Mouse (Mus musculus) liver, adult 2 months (tissue): Measurements from ENCODE around the gene Magi2. TPM values are rescaled to one million over a fixed set of nuclear protein-coding genes. Genes with fewer than 3 reads are reported as not detected.

Experiments used
- DNase-seq: peaks from one replicate; pipeline ENCODE4 v3.0.0-alpha.2; 2011; ENCODE audit warnings: low read depth, low spot score; ENCODE audit errors: extremely low read depth
- H3K27ac ChIP-seq: fragments of 200-500 bp; replicated peaks from 2 replicates; pipeline ENCODE4 v1.5.1; 2012; ENCODE audit warnings: low read depth, mild to moderate bottlenecking, control low read depth, inconsistent platforms, low read length; ENCODE audit not compliant: insufficient read depth
- H3K27me3 ChIP-seq: fragments of 200-500 bp; 2 replicates; pipeline ENCODE4 v1.6.1; 2012; ENCODE audit warnings: mild to moderate bottlenecking, moderate library complexity, low read length, inconsistent platforms; ENCODE audit not compliant: control insufficient read depth, insufficient read depth
- H3K36me3 ChIP-seq: fragments of 200-500 bp; 2 replicates; pipeline ENCODE4 v1.6.1; 2012; ENCODE audit warnings: low read length, inconsistent platforms; ENCODE audit not compliant: control insufficient read depth, insufficient read depth
- H3K4me1 ChIP-seq: fragments of 200-500 bp; 2 replicates; pipeline ENCODE4 v1.6.1; 2011; ENCODE audit warnings: low read length; ENCODE audit not compliant: control insufficient read depth, insufficient read depth
- H3K4me3 ChIP-seq: fragments of 200-500 bp; 2 replicates; pipeline ENCODE4 v1.5.1; 2011; ENCODE audit warnings: low read depth, mild to moderate bottlenecking, control low read depth, low read length, moderate library complexity; ENCODE audit not compliant: insufficient read depth
- H3K79me2 ChIP-seq: fragments of 200-500 bp; 2 replicates; pipeline ENCODE4 v1.6.1; 2012; ENCODE audit warnings: inconsistent platforms, mild to moderate bottlenecking, low read length, moderate library complexity; ENCODE audit not compliant: control insufficient read depth, insufficient read depth
- H3K9ac ChIP-seq: fragments of 200-500 bp; 2 replicates; pipeline ENCODE4 v1.6.1; 2012; ENCODE audit warnings: low read depth, mild to moderate bottlenecking, control low read depth, inconsistent platforms, low read length
- CTCF ChIP-seq: fragments of 200-500 bp; IDR thresholded peaks from 2 replicates; pipeline ENCODE4 v1.5.1; 2011; ENCODE audit warnings: low read depth, low read length, control low read depth
- POLR2A ChIP-seq: fragments of 200-500 bp; IDR thresholded peaks from 2 replicates; pipeline ENCODE4 v1.6.1; 2011; ENCODE audit warnings: low read length, control low read depth; ENCODE audit not compliant: insufficient read depth; ENCODE audit errors: extremely low read depth
- WGBS: fragments of 180-500 bp; shearing (Covaris S2); methylation state at CpG from one replicate; pipeline ENCODE4 v1.1.7; 2018; 5-methylcytosine and 5-hydroxymethylcytosine counted together
- polyA plus RNA-seq: library from polyadenylated mRNA; depleted of rRNA; stranded (reverse); fragments of >200 nt; gene quantifications from 2 replicates; pipeline ENCODE4 v1.2.3, GENCODE M21; 2012
- total RNA-seq: library from RNA; depleted of rRNA; stranded (reverse); fragments of >200 nt; gene quantifications from 2 replicates; pipeline ENCODE4 v1.2.3, GENCODE M21; 2014

Magi2 gene
- total and polyA plus RNA-seq, 2 experiments: 0.06 to 0.18 TPM

DNA sequence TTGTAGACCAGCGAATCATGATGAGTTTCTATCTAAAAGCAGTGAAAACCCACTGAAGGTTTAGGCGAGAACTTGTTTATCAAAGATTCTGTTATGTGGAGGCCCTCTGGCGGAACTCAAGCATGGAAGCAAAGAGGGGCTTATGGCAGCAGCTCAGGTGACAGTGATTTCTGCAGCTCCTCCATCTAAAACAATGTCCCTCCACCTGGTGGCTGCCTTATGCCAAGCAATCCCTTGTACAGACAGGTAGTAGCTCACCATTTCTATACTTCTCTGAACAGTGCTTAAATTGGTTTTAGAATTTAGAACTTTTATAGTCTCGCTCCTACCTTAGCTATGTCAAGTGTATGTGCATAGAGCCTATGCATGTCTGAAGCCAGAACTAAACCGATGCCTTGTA, 1472.3 kb downstream of the Magi2 start:
- TF ChIP-seq CTCF: no peak
- no peak for TF ChIP-seq POLR2A

GRCm38 (mm10) chr5:20701483-20702421, 1474.9 kb downstream of the Magi2 start:
- Histone ChIP-seq H3K27ac (no peak overlapping the region; the same call in 1 of the 2 replicates), H3K27me3 (no peaks in the 10 kb centered on the region; the same call in 1 of the 2 replicates), H3K4me1 (0 out of 2 replicates have a peak, but pooled peaks cover 3% of the 10 kb centered on the region), H3K79me2 (no peaks in the 10 kb centered on the region), H3K4me3 (peak overlapping the region; percentile 57), H3K9ac (peak overlapping the region; percentile 78), H3K36me3 (no peaks in the 10 kb centered on the region)
- peak; percentile 69 for DNase-seq
- TF ChIP-seq POLR2A (no peak), CTCF (peak; percentile 26; the same call in 1 of the 2 replicates)
- WGBS: 1% methylated on average over 56 of the region's 57 CpGs

More for the DNA sequence above, 1472.3 kb downstream of the Magi2 start:
- Histone ChIP-seq H3K9ac (no peak overlapping the region), H3K36me3 (no peaks in the 10 kb centered on the region), H3K27ac (no peak overlapping the region), H3K4me3 (no peak overlapping the region), H3K79me2 (no peaks in the 10 kb centered on the region), H3K4me1 (0 out of 2 replicates have a peak, but pooled peaks cover 3% of the 10 kb centered on the region), H3K27me3 (no peaks in the 10 kb centered on the region; the same call in 1 of the 2 replicates)
- 86% methylated on average over 5 of the region's 5 CpGs for WGBS
- DNase-seq: no peak

DNA sequence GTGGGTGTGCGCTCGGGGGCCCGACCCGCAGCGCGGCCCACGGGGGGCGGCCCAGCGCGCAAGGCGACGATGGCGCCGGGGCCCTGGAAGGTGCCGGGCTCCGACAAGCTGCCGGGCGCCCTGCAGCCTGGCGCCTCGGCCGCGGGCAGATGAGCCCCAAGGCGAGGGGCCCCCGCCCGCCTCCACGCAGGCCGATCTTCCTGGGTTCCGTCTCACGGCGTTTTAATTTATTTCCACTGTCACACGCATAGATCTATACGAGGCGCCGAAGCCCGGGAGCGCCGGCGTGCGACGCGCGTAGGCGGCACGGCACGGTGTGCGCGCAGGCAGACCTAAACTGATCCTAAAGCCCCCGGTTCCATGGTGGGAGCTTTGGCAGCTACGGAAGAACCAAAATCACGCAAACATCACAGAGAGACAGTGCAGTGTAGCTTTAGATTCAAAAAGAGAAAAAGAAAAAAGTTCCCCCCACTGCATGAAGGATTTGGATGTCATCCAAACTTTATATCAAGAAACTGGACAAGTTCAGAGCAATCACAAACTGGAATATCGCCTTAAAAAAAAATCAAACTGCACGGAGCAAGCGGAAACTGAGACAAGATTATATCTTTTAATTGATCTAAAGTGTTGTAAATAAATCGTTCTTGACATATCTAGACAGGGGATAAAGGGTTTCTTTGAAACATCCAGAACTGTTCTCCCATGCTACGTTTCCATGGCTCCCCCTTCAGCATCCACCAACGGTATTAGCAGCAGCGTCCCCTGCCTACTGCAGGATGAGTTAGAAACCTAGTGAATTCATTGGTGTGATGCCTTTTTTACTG, 1475.9 kb downstream of the Magi2 start:
- Histone ChIP-seq H3K27me3 (no peaks in the 10 kb centered on the region; the same call in 1 of the 2 replicates), H3K9ac (peak overlapping the region; percentile 78), H3K4me1 (0 out of 2 replicates have a peak, but pooled peaks cover 3% of the 10 kb centered on the region), H3K4me3 (peak overlapping the region; percentile 57), H3K36me3 (no peaks in the 10 kb centered on the region), H3K79me2 (no peaks in the 10 kb centered on the region), H3K27ac (0 out of 2 replicates have a peak overlapping the region, but pooled peaks have one; percentile 6)
- DNase-seq: peak; percentile 9
- WGBS: 1% methylated on average over 54 of the region's 57 CpGs
- no peak for TF ChIP-seq POLR2A
- TF ChIP-seq CTCF: 0 out of 2 replicates have a peak, but pooled peaks have one; percentile 2

- DNase-seq: no peak
- Histone ChIP-seq H3K36me3 (no peaks in the 10 kb centered on the region), H3K4me1 (0 out of 2 replicates have a peak, but pooled peaks cover 3% of the 10 kb centered on the region), H3K27ac (no peak overlapping the region), H3K4me3 (no peak overlapping the region), H3K9ac (no peak overlapping the region), H3K79me2 (no peaks in the 10 kb centered on the region), H3K27me3 (no peaks in the 10 kb centered on the region)
- WGBS: 78% methylated on average over 5 of the region's 5 CpGs
- no peak for TF ChIP-seq POLR2A
- TF ChIP-seq CTCF: no peak
These were observed 1476.5 kb downstream of the Magi2 start for GRCm38 (mm10) chr5:20703304-20703700.

GRCm38 (mm10) chr5:20703971-20704575, 1477.2 kb downstream of the Magi2 start:
- TF ChIP-seq CTCF (no peak), POLR2A (no peak)

More at GRCm38 (mm10) chr5:20703971-20704575, 1477.2 kb downstream of the Magi2 start:
- Histone ChIP-seq H3K36me3 (no peaks in the 10 kb centered on the region), H3K27ac (no peak overlapping the region), H3K79me2 (no peaks in the 10 kb centered on the region), H3K4me3 (no peak overlapping the region), H3K4me1 (0 out of 2 replicates have a peak, but pooled peaks cover 3% of the 10 kb centered on the region), H3K9ac (no peak overlapping the region), H3K27me3 (no peaks in the 10 kb centered on the region)
- DNase-seq: peak; percentile 36
- 57% methylated on average over 13 of the region's 13 CpGs for WGBS
